Mouse (Mus musculus): ENCODE measurements around the gene Gm13696.

Gene Gm13696

GRCm38 (mm10) chr2:84023319-84023718 lies 50.4 kb downstream of the Gm13696 start:
- no peak for DNase-seq (ENCODE audit: low read depth in 2 of 2, low spot score in 2 of 2)

Data from CD8-positive naive resting alpha-beta T cell, adult 2 months (primary cell).